Mouse (Mus musculus) embryo, embryonic 9.5 days (tissue): ENCODE measurements around the gene Scly.

Experiments used
- DNase-seq: peaks from one replicate; pipeline ENCODE4 v3.0.0-alpha.2; 2017; ENCODE audit errors: extremely low spot score

Scly gene

DNA sequence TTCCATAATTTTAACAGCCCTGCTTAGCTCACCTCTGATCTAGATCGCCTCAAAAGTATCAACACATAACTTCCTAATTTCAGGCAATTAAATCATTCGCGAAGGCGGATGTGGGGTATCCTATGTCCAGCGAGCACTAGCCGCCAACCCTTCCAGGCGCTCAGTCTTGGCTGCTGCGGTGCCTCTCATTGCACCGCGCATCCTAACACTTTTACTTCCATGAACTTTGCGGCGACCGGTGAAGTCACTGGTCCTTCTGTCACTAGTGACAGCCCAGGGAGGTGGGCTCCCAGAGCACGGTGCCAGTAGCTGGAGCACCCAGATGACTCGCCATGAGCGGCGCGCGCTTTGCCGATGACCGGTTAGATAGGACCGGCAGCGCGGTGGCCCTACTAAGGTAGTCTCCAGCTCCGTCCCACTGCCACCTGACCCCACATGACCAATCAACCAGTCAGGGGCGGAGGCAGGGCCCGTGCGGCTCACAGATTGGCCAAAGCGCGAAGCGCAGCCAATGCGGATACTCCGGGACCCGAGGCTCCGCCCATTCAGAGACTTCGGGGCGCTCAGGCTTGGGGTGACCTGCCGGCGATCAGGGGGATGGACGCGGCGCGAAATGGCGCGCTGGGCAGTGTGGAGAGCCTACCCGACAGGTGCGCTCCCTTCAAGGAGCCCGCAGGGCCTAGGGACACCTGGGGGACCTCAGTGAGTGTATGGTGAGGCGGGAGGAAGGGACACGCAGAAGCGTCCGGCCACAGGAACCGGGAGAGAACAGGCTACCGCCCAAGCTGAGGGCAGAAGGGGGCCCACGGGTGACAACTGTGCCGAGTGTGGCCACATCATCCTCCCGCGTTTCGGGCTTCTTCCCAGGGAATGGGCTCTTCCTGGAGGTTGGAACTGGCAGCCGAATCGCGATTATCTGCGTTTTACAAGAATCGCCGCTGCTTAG lies at the start of gene Scly:
TSS of gene Scly (plus strand) at position 540 of the 946 bp plus-strand sequence.
- DNase-seq: peak; percentile 90

DNA sequence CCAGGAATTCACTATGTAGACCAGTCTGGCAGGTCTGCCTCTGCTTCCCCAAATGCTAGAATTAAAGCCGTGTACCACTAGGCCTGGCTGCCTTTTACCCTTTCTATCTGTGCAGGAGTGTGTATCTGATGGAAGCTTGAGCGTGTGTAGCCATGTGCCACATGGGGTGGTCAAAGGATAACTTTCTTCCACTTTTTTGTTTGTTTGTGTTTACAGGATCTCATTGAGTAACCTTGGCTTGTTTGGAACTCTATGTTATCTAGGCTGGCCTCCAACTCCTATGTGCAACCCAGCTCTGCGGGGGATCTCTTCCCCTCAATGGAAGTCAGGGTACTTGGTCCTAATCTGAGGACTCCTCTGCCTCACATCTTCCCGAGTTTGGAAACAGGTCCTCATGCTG lies 49.2 kb upstream of the Scly start:
- DNase-seq: no peak

DNA sequence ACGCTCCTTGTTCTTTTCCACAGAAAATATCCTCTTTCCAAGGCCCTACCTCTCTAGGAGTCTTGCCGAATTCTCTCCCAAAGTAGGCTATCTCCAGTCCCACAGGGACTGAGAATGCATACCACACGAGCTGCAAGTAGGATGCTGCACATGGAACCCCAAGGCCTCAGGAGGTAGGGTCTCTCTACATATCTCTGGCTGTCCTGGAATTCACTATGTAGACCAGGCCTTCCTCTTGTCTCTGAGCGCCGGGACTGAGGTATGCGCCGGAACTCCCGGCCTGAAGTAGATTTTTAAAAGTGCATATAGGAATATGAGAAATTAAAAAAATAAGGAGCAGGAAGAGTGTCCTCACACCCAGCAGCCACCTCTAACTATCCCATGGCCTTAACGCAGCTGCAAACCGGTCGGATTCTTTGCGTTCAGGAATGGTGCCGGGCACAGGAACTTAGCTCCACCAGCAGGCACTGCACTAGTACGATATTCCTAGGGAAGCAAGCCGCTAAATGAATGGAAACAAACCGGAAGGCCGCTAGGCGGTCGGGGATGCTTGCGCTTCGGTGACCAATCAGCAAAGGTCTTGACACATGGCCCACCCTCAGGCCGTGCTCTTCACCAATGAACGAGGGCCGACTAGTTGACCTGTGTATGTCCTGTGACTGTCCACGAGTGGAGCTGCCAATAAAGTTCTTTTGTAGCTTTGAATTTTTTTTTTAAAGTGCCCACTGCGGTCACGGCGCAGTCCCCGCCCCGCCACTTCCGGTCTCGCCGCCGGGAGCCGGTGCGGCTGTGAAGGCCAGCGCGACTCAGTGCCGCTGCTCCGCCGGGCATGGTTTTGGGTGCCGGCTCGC lies 48.3 kb upstream of the Scly start, which contains the start of gene Ube2f:
TSS of gene Ube2f (plus strand) at position 741 of the 851 bp plus-strand sequence.
- DNase-seq: peak; percentile 91

DNA sequence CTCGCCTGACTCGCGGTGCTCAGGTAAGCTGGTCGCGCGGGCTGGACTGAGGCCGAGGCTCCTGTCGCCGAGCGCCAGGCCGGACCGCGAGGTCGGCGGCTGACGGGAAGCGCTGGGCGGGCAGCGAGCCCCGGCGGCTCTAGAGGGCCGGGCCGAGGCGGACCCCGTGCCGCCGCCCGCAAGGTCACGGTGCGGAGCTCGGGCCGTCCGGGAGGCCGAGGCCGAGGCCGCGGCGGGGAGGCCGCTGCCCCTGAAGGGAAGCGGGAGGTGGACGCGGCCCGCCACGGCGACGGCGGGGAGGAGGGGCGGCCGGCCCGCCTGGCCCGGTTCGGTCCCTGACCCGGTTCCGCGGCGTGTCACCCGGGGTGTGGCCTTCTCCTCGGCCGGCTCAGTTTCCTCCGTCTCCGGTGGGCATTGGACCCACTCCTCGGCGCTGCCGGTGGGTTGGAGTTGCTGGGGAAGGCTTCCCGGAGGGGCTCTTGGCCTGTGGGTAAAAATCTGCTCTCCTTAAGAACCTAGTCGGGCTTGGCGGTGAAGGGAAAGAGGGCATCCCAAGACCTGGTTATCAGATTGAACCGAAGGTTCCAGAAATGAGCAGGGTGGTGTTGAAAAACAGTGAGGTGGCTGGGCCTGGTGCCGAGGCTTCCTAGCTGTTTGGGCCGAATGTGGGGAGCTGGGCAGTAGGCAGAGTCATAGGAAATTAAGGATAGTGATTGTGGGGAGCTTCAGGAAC lies 47.6 kb upstream of the Scly start:
- DNase-seq: peak; percentile 9

DNA sequence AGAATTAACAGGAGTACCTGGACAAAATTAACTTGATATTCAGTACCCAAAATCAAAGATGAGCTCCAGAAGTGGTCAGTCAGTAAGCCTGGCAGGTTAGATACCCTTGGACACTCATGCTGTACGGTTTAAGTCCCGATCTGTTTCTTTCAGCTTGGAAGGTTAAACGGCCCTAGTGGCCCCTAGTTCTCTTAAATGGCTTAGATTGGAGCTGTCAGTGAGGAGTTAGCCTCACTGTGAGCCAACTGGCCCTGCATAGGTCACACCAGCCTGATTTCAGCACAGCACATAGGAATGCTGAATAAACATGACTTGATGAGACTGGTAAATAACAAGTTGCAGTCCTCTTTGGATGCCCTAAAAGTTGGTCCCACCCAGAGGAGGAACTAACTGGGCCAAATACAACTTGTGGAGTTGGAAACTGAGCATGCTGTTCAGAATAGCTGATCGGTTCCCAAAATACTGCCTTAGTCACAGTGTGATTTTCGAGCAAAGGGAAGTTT lies 46.9 kb upstream of the Scly start:
- DNase-seq: no peak

DNA sequence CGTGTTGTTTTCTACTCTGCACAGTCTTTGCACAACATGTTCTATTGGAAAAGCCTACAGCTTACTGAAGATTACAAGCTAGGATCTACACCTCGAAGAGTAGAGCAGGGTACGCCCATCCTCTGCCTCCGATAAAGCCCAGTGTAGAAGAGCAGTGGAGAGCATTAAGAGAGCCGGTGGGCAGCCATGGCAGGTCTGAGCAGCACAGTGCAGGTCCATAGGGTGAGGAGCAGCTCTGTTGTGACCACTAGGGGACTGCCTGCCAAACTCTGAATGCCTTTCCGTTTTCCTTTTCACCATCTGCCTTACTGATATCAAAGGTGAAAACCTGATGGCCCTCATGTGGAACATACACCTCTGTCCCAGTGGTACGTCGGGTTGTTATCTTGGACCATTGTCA lies 46.2 kb upstream of the Scly start:
- DNase-seq: peak; percentile 16

DNA sequence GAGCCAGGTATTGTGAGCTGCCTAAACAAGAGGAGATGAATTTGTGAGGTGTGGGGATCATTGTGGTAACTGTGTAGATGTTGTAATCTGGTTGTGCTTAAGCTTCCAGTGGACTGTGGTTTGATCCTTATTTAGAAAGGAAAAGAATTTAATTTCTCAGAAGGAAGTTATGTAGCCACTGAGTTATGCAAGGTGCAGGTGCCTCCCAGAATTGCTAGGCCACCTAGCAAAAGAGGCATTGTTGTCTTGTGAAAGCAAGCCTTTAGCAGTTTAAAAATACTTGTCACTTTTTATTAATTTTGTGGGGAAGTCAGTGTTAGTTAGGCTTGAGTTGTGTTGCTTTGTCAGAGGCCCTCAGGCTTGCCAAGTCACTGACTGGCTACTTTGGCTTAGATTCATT lies 40.2 kb upstream of the Scly start:
- DNase-seq: no peak

DNA sequence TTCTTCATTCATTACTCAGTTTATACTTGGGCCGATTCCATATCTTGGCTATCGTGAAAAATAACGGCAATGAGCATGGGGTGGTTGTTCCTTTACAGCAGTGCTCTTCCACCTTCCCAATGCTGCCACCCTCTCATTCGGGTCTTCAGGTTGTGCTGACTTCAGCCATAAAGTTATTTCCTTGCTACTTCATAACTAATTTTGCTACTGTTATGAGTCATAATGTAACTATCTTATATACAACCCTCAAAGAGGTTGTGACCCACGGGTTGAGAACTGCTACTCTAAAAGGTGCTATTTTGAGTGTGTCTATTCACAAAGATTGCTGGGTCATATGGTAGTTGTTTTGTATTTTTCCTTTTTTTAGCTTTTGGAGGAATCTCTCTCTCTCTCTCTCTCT lies 38.3 kb upstream of the Scly start:
- no peak for DNase-seq

DNA sequence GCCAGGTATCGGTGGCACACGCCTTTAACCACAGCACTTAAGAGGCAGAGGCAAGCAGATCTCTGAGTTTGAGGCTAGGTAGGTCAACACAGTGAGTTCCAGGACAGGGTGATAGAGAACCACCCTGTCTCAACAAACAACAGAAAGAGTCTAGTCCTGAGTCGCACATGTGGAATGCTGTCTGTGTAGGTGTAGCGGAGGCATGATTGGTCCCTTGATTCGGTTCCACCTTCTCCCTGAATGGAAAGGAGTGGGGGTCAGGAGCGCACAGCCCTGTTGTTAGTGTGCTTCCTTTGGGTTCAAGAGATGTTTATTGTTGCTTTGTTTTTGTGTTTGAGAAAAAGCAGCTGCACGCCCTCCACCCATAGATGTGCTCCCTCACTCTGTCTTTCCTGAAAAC lies 35.6 kb upstream of the Scly start:
- no peak for DNase-seq

DNA sequence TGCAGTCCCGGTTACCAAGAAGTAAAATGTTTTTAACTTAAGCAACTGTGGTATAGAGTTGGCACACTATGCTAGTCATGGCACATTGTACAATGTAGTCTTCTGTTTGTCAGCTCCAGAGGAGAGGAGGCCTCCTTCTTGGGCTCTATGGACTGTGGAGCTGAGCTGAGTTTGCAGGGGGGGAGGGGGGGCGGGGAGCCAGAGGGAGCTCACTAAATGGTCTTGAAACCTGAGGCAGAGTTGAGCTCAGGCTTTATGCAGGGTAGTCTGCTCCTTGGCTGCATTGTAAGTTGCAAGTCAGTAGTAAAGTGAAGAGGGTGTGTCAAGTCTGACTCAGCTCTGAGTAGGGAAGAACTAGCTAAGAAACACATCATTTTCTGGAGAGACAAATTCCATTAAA lies 25.9 kb upstream of the Scly start:
- DNase-seq: no peak

DNA sequence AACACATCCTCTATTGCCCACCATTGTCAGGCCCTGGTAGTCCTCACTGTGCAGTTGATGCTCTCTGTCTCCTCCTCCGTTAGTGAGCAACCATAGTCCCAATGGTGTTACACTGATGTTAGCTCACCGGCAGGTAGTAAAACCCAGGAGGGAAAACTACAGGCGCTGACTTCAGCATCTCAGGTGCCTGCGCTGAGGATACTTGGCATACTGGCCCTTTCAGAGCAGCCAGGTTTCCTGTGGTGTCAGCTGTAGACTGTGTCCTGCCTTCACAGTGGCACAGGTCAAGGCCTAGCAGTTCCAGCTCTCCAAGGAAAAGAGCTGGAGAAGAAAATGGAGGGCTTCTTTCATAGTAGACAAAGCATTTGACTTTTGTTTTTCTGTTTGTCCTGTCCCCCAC lies 21.6 kb upstream of the Scly start:
- DNase-seq: no peak

DNA sequence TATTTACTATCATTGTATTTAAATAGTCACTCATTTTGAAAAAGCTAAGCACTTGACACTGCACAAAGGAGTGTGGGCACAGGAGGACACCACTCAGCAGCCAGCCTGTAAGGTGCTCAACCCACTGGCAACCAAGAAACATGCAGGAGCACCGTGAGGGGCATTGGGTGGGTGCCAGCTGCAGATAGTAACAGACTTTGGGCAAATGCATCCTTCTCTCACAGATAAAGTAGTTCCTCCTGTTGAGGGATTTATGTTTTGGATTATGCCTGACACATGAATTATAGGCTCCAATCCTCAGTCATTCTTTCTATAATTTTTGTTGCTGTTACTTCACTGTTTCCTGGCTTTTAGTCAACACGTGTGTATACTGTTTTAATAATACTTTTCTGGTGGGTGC lies 20.7 kb upstream of the Scly start:
- DNase-seq: no peak

DNA sequence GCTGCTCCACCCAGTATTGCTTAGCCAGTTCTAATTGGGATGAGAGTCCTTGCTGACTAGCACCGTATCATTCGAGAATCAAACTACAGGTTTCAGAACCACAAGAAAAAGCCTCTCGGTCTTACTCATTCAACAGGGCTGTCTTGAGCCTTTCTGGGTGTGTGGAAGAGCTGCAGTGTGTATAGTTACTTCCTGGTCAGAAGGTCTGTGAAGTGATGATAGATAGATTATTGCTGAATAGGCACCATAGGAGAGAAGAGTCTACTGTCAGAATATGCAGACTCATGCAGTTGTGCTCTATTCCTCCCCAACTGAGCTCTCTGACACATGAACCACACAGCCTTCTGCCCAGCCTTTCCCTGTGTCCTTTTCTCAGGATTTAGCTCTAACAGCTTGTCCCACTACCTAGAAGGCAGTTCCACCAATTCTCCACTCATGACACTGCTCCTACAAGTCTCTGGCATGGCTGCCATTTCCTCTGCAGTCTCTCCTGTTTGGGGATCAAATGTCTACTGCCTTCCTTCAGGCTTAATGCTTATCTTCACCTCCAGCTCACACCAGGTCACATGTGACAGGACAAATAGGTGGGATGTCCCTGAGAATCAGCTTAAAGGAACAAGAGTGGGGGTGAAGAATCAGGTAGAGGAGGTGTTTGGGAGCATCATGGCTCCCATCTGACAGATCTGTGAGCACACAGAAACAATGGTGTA lies 19.6 kb upstream of the Scly start:
- no peak for DNase-seq

DNA sequence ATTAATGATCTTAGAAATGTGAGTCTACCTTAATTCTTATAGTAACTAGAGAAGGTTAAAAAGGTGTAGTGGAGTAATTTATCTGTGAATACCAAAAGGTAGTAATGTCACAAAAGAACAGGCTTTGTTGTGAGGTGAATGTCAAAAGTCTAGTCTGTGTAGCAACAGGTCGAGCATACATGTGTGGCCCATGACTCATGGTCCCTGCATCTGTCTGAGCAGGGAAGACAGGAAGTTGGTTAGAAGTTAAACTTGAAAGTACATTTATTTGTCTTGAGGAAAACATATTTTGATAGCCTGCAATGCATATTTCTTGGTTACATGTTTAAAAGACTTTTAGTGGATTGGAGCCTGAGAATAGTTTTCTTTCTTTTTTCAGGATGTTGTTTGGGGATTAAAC lies 19.0 kb upstream of the Scly start:
- DNase-seq: no peak

DNA sequence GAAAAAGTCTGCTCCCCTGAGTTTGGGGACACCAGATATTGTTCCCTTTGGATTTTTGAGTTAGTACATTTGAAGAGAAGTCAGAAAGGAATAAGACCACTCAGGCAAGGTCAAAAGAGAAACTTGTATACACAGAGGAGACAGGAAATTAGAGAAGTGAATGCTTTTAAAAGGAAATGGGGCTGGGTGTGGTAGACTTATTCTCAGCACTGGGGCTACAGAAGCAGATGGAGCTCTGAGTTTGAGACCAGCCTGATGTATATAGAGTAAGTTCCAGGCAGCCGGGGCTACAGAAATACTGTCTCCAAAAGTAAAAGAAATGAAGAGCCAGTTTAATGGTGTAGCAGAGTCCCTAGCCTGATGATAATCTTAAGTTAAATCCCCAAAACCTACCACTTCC lies 15.6 kb upstream of the Scly start:
- DNase-seq: no peak

DNA sequence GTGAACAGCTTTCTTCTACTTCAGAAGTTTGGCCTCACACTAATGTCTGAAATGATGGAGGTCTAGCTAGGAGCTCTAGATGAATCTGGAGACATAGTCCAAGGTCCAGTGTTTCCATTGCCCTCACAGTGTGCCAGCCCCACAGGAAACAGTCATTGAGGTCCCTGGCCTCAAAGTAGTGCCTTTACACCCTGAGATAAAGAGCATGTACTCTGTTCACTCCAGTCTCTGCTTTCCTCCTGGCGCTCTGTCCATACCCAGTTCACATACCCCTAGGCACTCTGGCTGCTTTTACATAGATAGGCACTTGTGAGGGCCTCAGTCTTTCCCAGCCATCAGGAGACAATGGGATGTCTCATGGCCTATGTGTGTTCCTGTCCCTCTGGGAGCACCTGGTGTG lies 8.8 kb upstream of the Scly start:
- DNase-seq: no peak

DNA sequence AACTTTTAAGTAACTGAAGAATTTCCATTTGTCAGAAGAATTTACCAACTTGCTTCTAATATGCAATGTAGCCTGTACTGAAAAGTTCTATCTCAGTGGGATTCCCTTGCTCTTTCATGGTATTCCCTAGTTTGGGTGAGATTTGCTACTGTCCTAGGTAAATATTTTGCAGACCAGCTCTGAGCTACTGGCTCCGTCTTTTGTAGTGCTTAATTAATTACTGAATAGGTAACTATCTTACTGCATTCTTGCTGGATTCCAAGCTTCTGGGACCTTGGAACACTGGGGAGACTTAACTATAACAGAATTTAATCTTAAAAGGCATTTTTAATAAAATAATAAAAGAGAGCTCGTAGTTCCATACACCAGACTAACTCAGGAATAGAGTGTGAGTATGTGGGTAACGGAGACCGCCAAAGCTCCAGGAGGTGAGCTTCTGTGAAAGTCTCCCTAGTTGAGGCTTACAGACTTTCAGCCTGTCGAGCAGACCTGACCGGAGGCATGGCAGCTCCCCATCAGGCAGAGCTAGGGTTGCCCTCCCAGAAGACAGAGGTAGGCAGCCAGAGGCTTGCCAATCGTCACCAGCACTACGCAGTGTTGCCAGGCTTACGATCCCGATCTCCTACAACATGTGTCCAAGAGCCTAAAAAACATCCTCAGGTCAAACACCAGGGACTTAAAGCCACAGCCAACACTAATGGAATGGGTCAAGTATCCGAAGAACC lies 5.9 kb upstream of the Scly start:
- no peak for DNase-seq

DNA sequence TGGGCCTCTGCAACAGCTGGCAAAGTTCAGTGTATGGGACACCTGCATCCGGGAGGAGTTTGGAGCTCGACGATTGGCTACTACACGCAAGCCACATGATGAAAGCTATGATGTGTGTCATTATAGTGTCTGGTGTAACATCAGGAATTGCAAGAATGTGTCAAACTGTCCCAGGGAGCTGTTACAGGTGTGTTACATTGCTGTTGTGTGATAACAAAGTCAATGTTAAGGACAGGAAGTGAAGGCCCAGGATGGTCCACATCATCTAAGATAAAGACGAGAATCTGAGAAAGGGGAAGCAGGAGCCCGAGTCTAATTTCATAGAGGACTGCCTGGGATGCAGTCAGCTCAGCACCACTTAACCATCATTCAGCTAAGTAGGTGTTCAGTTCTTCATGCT lies 2.6 kb upstream of the Scly start:
- no peak for DNase-seq

DNA sequence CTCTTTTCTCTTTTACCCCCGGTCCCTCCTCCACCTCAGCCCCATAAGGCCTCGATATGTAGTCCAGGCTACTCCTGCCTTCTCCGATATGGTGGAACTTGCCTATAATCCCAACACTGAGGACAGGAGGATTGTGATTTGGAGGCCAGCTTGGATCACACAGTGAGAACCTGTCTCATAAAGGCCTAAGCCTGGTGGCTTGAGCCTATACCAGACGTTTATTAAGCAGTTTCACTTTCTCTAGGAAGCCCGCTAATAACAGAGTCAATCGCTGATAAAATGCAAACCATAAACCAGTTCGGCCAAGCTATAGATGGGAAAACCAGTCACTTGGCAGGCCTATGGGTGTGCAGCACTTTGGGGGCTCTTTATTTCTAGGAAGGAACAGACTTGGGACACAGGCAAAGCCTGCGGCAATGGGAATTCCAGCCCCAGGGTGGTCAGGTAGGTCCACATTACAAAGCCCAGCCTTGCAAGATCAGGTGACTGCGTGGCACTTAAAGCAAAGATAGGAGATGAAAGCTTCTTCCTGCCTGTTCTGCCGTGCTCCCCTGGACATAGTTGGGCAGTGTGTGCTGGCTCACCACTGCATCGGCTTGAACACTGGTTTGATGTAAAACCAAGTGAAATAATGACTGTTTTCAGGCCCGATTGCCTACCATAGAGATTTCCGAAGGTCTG lies 1.0 kb downstream of the Scly start:
- DNase-seq: no peak
